Mouse (Mus musculus) layer of hippocampus, adult 2 months (tissue): ENCODE data around the gene Slc29a2. TPM values are rescaled to one million over a fixed set of nuclear protein-coding genes. Genes with fewer than 3 reads are reported as not detected.
"Not testable (repeated sequence)": the region's sequence is repeated elsewhere in the genome, so short reads cannot be mapped to it uniquely, and the experiment has no call there.

ENCODE experiments used
- DNase-seq, 2 experiments: peaks; one replicate each; pipeline ENCODE4 v3.0.0; 2022; ENCODE audit warnings: low spot score in 2 of 2
- H3K27ac ChIP-seq: fragments of 200-600 bp; 2 replicates; pipeline ENCODE4 v1.8.1; 2022
- H3K4me3 ChIP-seq: fragments of 200-600 bp; 2 replicates; pipeline ENCODE4 v1.8.1; 2022; ENCODE audit warnings: mild to moderate bottlenecking
- CTCF ChIP-seq: fragments of 200-600 bp; conservative IDR thresholded peaks from 2 replicates; pipeline ENCODE4 v1.8.1; 2022; ENCODE audit warnings: antibody characterized with exemption, mild to moderate bottlenecking, moderate library complexity
- total RNA-seq, 2 experiments: library from RNA; stranded (reverse); gene quantifications; 2 replicates each; pipeline ENCODE4 v1.2.3; 2021

Gene Slc29a2
- total RNA-seq, 2 experiments from 2014 or later = 16.2 to 16.7 TPM

DNA sequence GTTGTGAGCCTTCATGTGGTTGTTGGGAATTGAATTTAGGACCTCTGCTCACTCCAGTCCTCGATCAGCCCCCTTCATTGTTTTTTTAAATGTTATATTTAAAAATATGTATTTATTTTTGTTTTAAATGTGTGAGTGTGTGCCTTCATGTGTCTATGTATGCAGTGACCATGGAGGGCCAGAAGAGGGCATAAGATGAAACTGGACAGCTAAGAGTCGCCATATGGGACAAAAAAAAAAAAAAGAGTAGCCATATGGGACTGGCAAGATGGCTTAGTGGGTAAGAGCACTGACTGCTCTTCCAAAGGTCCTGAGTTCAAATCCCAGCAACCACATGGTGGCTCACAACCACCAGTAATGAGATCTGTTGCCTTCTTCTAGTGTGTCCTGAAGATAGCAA lies 20.0 kb upstream of the Slc29a2 start:
- H3K27ac ChIP-seq, DNase-seq, H3K4me3 ChIP-seq: not testable (repeated sequence)
- TF ChIP-seq CTCF = peak; percentile 40

GRCm38 (mm10) chr19:5004925-5005324 lies 18.7 kb upstream of the Slc29a2 start:
- no peak overlapping the region for H3K4me3 ChIP-seq
- no peak for DNase-seq

GRCm38 (mm10) chr19:5013138-5013537 lies 10.5 kb upstream of the Slc29a2 start:
- Histone ChIP-seq H3K27ac (no peak overlapping the region), H3K4me3 (no peak overlapping the region)
- no peak for DNase-seq
- no peak for TF ChIP-seq CTCF

More at GRCm38 (mm10) chr19:5004925-5005324, 18.7 kb upstream of the Slc29a2 start:
- H3K27ac ChIP-seq = no peak overlapping the region
- TF ChIP-seq CTCF = no peak

- DNase-seq = peak in 1 of 2 experiments; percentile 53
- Histone ChIP-seq H3K27ac (no peak overlapping the region), H3K4me3 (no peak overlapping the region)
- TF ChIP-seq CTCF = peak; percentile 86
Measured at GRCm38 (mm10) chr19:5014961-5015398, 8.7 kb upstream of the Slc29a2 start.

GRCm38 (mm10) chr19:5016221-5016742 lies 7.4 kb upstream of the Slc29a2 start:
- no peak for TF ChIP-seq CTCF
- H3K27ac ChIP-seq = no peak overlapping the region
- DNase-seq = no peak
- no peak overlapping the region for H3K4me3 ChIP-seq

GRCm38 (mm10) chr19:5016782-5017181 lies 6.9 kb upstream of the Slc29a2 start:
- Histone ChIP-seq H3K4me3 (no peak overlapping the region), H3K27ac (no peak overlapping the region)
- peak in 1 of 2 experiments; percentile 59 for DNase-seq
- peak; percentile 93 for TF ChIP-seq CTCF

GRCm38 (mm10) chr19:5017611-5018010 lies 6.0 kb upstream of the Slc29a2 start:
- no peak for TF ChIP-seq CTCF
- no peak for DNase-seq
- Histone ChIP-seq H3K4me3 (no peak overlapping the region), H3K27ac (no peak overlapping the region)

- no peak for TF ChIP-seq CTCF
- no peak for DNase-seq
- Histone ChIP-seq H3K27ac (no peak overlapping the region), H3K4me3 (no peak overlapping the region)
Measured at GRCm38 (mm10) chr19:5018191-5018590, 5.5 kb upstream of the Slc29a2 start.

DNA sequence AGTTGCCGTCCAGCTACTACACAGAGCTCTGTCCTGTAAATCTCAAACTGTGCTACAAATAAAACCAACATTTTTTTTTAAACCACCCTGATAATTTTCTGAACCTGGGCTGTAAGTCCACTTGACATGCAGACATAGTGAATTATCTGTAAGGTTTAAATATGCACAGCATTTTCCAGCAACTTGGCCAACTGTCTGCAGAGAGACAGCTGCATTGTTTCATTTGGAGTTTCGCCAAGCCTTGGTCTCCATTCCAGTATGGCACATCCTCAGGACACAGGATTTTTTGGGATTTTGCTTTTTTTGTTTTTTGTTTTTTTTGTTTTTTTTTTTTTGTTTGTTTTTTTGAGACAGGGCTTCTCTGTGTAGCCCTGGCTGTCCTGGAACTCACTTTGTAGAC lies 2.2 kb upstream of the Slc29a2 start:
- no peak for DNase-seq
- Histone ChIP-seq H3K4me3 (no peak overlapping the region), H3K27ac (no peak overlapping the region)
- no peak for TF ChIP-seq CTCF

GRCm38 (mm10) chr19:5026111-5026510 lies 2.5 kb downstream of the Slc29a2 start:
- Histone ChIP-seq H3K4me3 (no peak overlapping the region), H3K27ac (no peak overlapping the region)
- TF ChIP-seq CTCF = no peak
- no peak for DNase-seq

- no peak for DNase-seq
- Histone ChIP-seq H3K4me3 (no peak overlapping the region), H3K27ac (no peak overlapping the region)
- no peak for TF ChIP-seq CTCF
Measured at GRCm38 (mm10) chr19:5032686-5033085, 9.0 kb downstream of the Slc29a2 start.

DNA sequence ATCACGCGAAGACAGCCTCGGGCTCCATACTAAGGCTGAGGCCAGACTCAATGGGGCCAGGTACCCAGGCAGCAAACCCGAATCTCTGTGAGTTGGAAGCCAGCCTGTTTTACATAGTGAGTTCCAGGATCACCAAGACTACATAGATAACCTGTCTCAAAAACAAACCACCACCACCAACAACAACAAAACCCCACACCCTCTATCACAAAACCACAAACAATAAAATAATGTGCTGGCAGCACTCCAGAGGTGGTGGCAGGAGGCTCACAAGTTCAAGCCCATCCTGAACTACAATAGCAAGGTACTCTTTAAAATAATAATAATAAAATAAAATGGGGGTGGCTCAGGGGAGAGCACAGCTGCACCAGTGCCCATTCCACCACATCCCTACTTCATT lies 12.9 kb downstream of the Slc29a2 start:
- no peak overlapping the region for H3K27ac ChIP-seq
- no peak for DNase-seq
- TF ChIP-seq CTCF = no peak
- no peak overlapping the region for H3K4me3 ChIP-seq

DNA sequence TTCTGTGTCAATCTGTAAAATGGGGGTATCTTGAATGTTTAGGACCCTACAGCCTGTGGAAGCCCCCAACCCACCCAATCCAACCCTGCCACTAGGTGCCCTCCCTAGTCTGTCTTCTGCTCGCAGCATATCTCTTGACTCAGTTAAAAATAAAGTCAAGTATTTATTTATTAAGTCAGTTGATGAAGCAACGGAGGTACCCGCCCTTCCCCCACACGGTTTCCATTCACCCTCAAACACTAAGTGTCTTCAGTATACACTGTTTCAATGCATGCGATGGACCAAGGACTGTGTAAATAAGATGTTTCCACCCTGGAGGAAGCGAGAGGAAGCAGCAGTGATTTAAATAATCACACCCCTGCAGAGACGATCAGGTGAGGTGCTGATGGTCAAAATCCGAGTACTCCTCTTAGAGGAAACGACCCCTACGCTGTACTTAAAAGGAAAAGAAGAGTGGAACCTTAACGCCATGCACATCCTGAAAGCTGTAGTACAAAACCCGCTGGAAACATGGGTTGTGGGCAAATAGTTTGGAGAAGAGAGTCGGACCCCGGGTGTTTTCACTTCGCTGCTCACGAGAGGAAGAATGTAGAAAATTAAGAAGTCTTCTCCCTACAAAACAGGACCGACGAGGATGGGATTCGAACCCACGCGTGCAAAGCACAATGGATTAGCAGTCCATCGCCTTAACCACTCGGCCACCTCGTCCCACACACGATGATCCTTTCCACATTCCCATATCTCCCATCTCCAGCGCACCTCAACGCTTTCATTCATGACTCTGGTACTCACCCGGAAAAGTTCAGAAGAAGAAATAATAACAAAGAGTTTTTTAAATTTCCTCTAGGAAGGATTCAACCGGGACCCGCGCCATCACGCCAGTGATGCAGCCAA lies 14.3 kb downstream of the Slc29a2 start:
- peak; percentile 86 for DNase-seq
- H3K27ac ChIP-seq = peak overlapping the region; percentile 96
- H3K4me3 ChIP-seq = peak overlapping the region; percentile 92
- no peak for TF ChIP-seq CTCF
